Mouse (Mus musculus) megakaryocyte, embryonic 14.5 days (primary cell): ENCODE results near the gene Depdc5. TPM values are rescaled to one million over a fixed set of nuclear protein-coding genes. Genes with fewer than 3 reads are reported as not detected.
"Not testable (repeated sequence)": the region's sequence is repeated elsewhere in the genome, so short reads cannot be mapped to it uniquely, and the experiment has no call there.

ENCODE experiments used
- H3K27me3 ChIP-seq: replicated peaks from 2 replicates; pipeline ENCODE3; 2012; ENCODE audit warnings: inconsistent platforms
- H3K36me3 ChIP-seq: replicated peaks from 2 replicates; pipeline ENCODE3; 2012; ENCODE audit warnings: low read length, inconsistent platforms, mixed read lengths
- H3K4me1 ChIP-seq: 2 replicates; pipeline ENCODE4 v1.6.1; 2012; ENCODE audit warnings: inconsistent platforms
- H3K4me3 ChIP-seq: replicated peaks from 2 replicates; pipeline ENCODE3; 2012; ENCODE audit warnings: moderate library complexity, mild to moderate bottlenecking, inconsistent platforms
- H3K9me3 ChIP-seq: 2 replicates; pipeline ENCODE4 v1.6.1; 2012; ENCODE audit warnings: inconsistent platforms
- FLI1 ChIP-seq: IDR thresholded peaks from 2 replicates; pipeline ENCODE4 v1.6.1; 2012; ENCODE audit warnings: low read length, inconsistent platforms, mixed read lengths
- GATA1 ChIP-seq: IDR thresholded peaks from 3 replicates; pipeline ENCODE4 v1.6.1; 2012; ENCODE audit warnings: mixed read lengths, low read length, inconsistent platforms, borderline replicate concordance
- polyA plus RNA-seq: library from polyadenylated mRNA; stranded (reverse); fragments of >175 nt; gene quantifications from 2 replicates; pipeline ENCODE4 v1.2.3, GENCODE M21; 2012; ENCODE audit warnings: low replicate concordance; ENCODE audit not compliant: insufficient read depth

Depdc5 gene
- polyA plus RNA-seq, 1 experiment, result 0.94 TPM

DNA sequence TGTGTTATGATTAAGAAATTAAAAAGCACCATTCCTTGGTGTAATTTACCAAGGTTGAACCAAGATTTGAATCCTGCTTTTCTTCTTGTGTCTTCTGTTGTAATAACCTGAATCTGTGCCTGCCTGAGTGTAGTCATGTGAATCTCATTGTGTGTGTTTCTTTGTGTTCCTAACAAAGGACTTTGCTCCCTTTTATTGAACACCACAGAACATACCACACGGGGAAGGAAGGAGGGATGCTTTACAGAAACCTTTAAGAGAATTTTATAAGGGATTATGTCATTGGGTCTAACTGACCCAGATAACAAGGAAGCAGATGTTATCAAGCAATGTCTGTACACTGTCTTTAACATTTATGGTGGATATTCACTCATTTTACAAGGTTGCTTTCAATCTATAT lies 44.0 kb downstream of the Depdc5 start:
- no peaks in the 10 kb centered on the region for H3K9me3 ChIP-seq
- TF ChIP-seq GATA1 (no peak), FLI1 (no peak)
- no peak overlapping the region for H3K4me3 ChIP-seq
- H3K4me1 ChIP-seq, result no peaks in the 10 kb centered on the region
- H3K27me3 ChIP-seq, result no peaks in the 10 kb centered on the region
- peaks cover 80% of the 10 kb centered on the region for H3K36me3 ChIP-seq

DNA sequence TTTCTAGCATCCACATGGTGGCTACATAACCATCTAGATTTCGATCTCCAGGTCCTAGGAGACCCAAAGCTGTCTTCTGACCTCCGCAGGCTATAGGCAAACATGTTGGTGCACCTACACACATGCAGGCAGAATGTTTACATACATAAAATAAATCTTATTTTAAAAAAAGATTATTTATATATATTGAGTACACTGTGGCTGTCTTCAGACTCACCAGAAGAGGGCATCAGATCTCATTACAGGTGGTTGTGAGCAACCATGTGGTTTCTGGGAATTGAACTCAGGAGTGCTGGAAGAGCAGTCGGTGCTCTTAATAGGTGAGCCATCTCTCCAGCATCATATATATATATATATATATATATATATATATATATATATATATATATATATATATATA lies 50.6 kb downstream of the Depdc5 start:
- Histone ChIP-seq H3K9me3 (no peaks in the 10 kb centered on the region), H3K27me3 (no peaks in the 10 kb centered on the region), H3K36me3 (peaks cover 79% of the 10 kb centered on the region), H3K4me3 (no peak overlapping the region), H3K4me1 (peaks cover 7% of the 10 kb centered on the region)
- TF ChIP-seq GATA1 (no peak), FLI1 (no peak)

DNA sequence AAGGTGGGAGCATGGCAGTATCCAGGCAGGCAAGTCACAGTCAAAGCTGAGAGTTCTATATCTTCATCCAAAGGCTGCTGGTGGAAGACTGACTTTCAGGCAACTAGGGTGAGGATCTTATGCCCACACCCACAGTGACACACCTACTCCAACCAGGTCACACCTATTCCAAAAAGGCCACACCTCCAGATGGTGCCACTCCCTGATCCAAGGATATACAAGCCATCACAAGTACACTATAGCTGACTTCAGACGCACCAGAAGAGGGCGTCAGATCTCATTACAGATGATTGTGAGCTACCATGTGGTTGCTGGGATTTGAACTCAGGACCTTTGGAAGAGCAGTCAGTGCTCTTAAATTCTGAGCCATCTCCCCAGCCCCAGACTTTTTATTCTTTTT lies 55.8 kb downstream of the Depdc5 start:
- H3K9me3 ChIP-seq, H3K4me3 ChIP-seq, H3K27me3 ChIP-seq: not testable (repeated sequence)
- peaks cover 75% of the 10 kb centered on the region for H3K36me3 ChIP-seq
- peaks cover 13% of the 10 kb centered on the region for H3K4me1 ChIP-seq

DNA sequence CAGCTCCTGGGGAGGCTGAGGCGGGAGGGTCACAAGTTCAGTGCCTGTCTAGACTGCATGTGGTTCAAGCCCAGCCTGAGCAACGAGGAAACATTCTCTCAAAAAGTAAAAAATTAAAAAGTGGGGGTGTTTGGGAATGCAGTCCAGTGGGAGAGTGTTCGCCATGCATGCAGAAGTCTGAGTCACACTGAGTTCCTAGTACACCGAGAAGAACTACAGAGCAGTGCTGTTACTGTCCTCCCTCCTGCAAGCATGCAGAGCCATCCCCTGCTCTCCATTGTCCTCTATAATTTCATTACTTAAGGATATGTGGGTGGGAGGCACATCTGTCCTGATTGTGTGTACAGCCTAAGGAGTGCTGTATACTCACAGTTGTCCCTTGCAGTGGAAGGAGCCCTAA lies 59.4 kb downstream of the Depdc5 start:
- peaks cover 77% of the 10 kb centered on the region for H3K36me3 ChIP-seq

DNA sequence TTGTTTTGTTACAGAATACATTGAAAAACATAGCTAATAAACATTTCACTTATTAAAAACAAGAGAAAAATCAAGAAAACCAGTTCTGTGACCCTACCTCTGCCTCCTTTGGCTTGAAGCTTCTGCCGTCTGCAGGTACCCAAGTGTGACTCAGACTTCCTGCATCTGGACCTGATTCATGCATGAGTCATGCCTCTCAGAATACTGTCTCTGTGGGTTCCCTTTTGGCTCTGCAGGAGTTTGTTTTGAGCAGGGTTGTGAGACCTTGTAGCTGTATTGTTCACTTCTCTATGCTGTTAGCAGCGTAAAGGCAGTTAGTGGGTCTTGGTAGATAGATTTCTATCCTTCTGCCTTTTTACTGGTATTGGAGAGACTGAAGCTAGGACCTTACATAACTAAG lies 67.3 kb downstream of the Depdc5 start:
- TF ChIP-seq FLI1 (no peak), GATA1 (no peak)
- Histone ChIP-seq H3K9me3 (no peaks in the 10 kb centered on the region), H3K4me3 (no peak overlapping the region), H3K27me3 (no peaks in the 10 kb centered on the region), H3K36me3 (peaks cover 77% of the 10 kb centered on the region), H3K4me1 (peaks cover 37% of the 10 kb centered on the region)

More for the DNA sequence above, 59.4 kb downstream of the Depdc5 start:
- H3K9me3 ChIP-seq, result no peaks in the 10 kb centered on the region
- TF ChIP-seq GATA1, result no peak
- TF ChIP-seq FLI1, result no peak
- no peak overlapping the region for H3K4me3 ChIP-seq
- H3K4me1 ChIP-seq, result peaks cover 14% of the 10 kb centered on the region
- H3K27me3 ChIP-seq, result no peaks in the 10 kb centered on the region

DNA sequence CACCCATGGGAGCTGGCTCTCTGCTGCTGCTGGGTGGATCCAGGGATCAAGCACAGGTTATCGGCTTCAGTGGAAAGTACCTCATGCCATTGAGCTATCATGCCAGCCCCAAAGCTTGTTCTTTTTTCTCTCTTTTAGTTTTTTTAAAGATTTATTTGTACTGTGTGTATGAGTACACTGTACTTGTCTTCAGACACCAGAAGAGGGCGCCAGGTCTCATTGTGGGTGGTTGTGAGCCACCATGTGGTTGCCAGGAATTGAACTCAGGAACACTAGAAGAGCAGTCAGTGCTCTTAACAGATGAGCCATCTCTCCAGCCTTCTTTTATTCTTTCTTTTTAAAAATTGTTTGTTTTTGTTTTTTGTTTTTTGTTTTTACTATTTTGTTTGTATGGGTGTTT lies 71.2 kb downstream of the Depdc5 start:
- peaks cover 73% of the 10 kb centered on the region for H3K36me3 ChIP-seq
- no peak for TF ChIP-seq GATA1
- no peak for TF ChIP-seq FLI1
- H3K27me3 ChIP-seq, result no peaks in the 10 kb centered on the region
- no peak overlapping the region for H3K4me3 ChIP-seq
- no peaks in the 10 kb centered on the region for H3K9me3 ChIP-seq
- peaks cover 48% of the 10 kb centered on the region for H3K4me1 ChIP-seq

DNA sequence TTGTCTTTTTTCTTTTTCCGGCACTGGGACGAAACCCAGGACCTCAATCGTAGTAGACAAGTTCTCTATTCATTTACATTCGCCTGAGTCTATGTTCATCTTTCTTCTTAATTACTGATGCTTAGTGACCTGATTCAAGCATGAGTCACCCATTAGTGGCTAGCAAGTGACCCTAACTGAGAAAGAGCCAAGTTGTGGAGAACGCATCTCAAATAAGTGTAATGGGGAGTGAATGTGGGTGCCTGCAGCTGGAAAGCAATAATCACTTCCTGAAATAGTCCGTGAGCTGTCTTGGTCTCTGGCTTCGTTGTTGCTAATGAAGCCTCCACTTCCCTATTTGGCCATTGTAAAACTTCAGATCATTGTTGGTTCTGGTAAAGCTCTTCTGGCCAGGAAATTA lies 77.1 kb downstream of the Depdc5 start:
- H3K9me3 ChIP-seq, result no peaks in the 10 kb centered on the region
- H3K36me3 ChIP-seq, result peaks cover 90% of the 10 kb centered on the region
- TF ChIP-seq GATA1, result no peak
- TF ChIP-seq FLI1, result no peak
- H3K4me1 ChIP-seq, result peaks cover 37% of the 10 kb centered on the region
- no peaks in the 10 kb centered on the region for H3K27me3 ChIP-seq
- H3K4me3 ChIP-seq, result no peak overlapping the region

DNA sequence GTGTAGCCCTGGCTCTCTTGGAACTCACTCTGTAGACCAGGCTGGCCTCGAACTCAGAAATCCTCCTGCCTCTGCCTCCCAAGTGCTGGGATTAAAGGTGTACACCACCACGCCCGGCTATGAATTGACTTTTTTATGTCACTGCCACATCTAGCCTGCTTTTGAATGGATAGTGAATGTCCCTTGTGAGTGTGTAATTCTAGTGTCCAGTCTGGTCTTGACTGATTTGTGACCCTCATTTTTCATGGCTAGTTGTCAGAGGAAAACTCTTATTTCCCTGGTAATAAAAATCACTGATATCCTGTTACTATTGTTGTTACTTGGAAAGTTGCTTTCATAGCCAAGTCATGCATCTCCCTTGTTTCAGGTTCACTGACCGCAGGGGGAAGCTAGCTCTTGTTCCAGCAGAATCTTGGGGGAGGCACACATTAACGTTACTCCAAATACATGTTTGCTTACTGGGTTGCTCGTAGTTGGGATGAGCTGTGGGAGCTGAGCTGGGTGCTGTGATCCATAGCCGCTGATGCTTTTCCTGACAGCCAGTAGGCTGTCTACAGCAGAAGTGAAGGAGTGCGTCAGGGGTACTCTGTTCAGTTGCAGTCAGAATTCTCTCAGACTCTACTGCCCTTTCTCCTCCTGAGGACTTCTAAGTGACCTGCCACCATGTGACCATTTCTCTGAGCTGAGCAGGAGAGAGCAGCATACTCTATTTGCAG lies 77.9 kb downstream of the Depdc5 start:
- Histone ChIP-seq H3K36me3 (peaks cover 88% of the 10 kb centered on the region), H3K27me3 (no peaks in the 10 kb centered on the region), H3K4me1 (peaks cover 33% of the 10 kb centered on the region), H3K9me3 (no peaks in the 10 kb centered on the region), H3K4me3 (no peak overlapping the region)
- TF ChIP-seq GATA1 (no peak), FLI1 (no peak)

DNA sequence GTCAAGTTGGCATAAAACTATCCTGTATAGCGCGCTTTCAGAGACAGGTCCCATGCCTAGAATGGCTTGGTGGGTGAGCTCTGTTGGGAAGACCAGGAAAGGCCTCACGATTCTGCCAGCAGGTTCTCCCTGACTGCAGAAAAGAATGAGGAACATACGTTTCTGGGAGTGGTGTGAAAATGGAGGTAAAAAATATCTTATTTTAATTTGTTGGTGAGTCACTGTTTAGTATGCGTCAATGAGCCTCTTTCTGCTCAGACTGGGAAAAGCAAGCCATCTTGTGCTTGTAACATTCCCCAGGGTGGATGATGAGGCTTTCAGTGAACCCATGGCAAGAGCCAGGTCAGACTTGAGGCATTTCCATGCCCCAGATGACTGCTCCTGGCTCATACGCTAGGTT lies 86.6 kb downstream of the Depdc5 start:
- Histone ChIP-seq H3K36me3 (peaks cover 47% of the 10 kb centered on the region), H3K4me3 (peak overlapping the region; percentile 5), H3K27me3 (no peaks in the 10 kb centered on the region), H3K4me1 (peaks cover 46% of the 10 kb centered on the region), H3K9me3 (no peaks in the 10 kb centered on the region)
- no peak for TF ChIP-seq GATA1

DNA sequence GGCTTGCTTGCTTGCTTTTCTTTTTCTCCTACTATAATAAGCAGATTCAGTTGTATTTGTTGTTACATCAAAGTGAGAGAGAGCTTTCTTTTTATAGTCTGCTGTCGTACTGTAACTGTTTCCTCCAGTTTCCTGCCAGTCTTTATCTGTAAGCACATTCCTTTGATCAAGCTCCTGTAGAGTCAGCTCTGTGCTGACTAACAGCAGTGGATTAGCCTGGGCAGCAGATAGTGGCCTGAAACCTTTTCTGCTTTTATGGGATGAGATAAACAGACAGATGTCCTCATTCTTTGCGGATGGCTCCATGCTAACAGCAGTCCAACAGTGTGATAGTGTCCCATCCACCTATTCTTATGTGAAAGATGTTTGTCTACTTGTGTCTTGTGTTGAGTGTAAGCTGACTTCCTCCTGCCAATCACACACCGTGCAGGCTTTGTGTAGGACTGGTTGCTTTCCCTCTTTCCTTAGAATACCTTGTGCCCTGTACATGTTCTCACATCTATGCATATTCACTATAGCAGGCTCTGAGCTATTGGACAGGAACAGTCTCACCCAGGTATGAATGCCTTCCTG lies 87.3 kb downstream of the Depdc5 start:
- H3K27me3 ChIP-seq, result no peaks in the 10 kb centered on the region
- H3K4me1 ChIP-seq, result peaks cover 48% of the 10 kb centered on the region
- no peaks in the 10 kb centered on the region for H3K9me3 ChIP-seq
- TF ChIP-seq GATA1, result peak; percentile 33; the same call in 1 of the 3 replicates
- TF ChIP-seq FLI1, result no peak
- peaks cover 47% of the 10 kb centered on the region for H3K36me3 ChIP-seq
- H3K4me3 ChIP-seq, result peak overlapping the region; percentile 66

DNA sequence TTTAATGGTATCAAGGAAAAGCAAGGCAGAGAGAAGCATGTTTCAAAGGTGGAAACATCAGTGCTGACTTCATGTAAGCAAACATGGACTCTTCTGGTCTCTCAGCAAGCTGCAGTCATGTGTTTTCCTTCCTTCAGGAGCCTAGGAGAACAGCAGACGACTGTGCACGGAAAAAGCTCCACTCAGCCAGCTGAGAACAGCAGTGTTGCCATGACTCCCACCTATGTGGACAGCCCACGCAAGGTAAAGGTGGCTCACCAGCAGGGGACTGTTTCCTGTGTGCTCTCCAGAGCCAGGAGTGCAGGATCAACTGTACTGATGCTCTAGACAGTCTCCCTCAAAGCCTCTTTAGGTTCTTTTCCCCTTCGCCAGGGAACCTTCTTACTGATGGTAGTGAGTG lies 92.2 kb downstream of the Depdc5 start:
- Histone ChIP-seq H3K4me1 (peaks cover 51% of the 10 kb centered on the region), H3K9me3 (no peaks in the 10 kb centered on the region), H3K27me3 (no peaks in the 10 kb centered on the region), H3K36me3 (peaks cover 48% of the 10 kb centered on the region), H3K4me3 (no peak overlapping the region)
- TF ChIP-seq FLI1 (no peak), GATA1 (no peak)
